Mouse (Mus musculus) activated CD4-positive, CD25-positive, alpha-beta regulatory T cell (primary cell): ENCODE results near the gene Gm11009. TPM values are rescaled to one million over a fixed set of nuclear protein-coding genes. Genes with fewer than 3 reads are reported as not detected.

Experiments
- polyA plus RNA-seq, 2 experiments: library from polyadenylated mRNA; unstranded; fragments of 100-300 nt; shearing (Covaris generic); gene quantifications; one replicate each; pipeline ENCODE4 v1.2.1; 2017

The Gm11009 gene
- polyA plus RNA-seq, result not detected

DNA sequence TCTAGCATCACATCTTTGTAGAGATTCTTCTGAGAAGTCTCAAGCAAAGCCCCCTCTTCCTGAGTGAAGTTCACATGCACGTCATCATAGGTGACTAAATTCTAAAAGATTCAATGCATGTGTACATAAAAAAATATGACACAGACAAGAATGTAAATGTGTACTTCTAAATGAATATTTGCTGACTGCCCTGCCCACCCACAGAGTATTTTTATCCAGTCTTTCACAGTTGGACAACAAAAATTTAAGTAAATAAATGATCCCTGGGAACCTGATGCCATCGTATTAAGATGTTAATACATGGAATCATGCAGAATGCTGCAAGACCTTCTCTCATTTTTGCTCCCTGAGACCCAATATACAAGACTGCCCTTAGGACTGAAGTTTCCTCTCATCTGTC is at the start of gene Gm11009:
Gene Gm11009 (minus strand): TSS at position 101 of the 400 bp plus-strand sequence.

Other genes starting within 250 kb of the Gm11009 start
- gene Gm2004, start 169.7 kb downstream of the Gm11009 start, polyA plus RNA-seq, result under 1 TPM; 0.35 to 0.53 TPM
- 1 to 10 TPM; 3.4 to 5.5 TPM for gene 2210418O10Rik, start 92.9 kb downstream of the Gm11009 start, polyA plus RNA-seq
- gene Gm14435, start 104.1 kb upstream of the Gm11009 start, polyA plus RNA-seq, result 1 to 10 TPM; 7.6 to 9.4 TPM
- gene Gm14434, start 167.3 kb upstream of the Gm11009 start, polyA plus RNA-seq, result 1 to 10 TPM; 4.6 to 6.4 TPM
- gene Zfp967, start 201.6 kb upstream of the Gm11009 start, polyA plus RNA-seq, result not detected